Mouse (Mus musculus) megakaryocyte, embryonic 14.5 days (primary cell): ENCODE measurements at regions not wholly inside any gene's neighbourhood (a gene's known extent, or its start where the extent isn't known, plus 50 kb on each side); places are given as distances from the start of the nearest gene placed in this dataset.

Experiments
- H3K27me3 ChIP-seq: replicated peaks from 2 replicates; pipeline ENCODE3; 2012; ENCODE audit warnings: inconsistent platforms
- H3K36me3 ChIP-seq: replicated peaks from 2 replicates; pipeline ENCODE3; 2012; ENCODE audit warnings: low read length, inconsistent platforms, mixed read lengths
- H3K4me1 ChIP-seq: 2 replicates; pipeline ENCODE4 v1.6.1; 2012; ENCODE audit warnings: inconsistent platforms
- H3K4me3 ChIP-seq: replicated peaks from 2 replicates; pipeline ENCODE3; 2012; ENCODE audit warnings: moderate library complexity, mild to moderate bottlenecking, inconsistent platforms
- H3K9me3 ChIP-seq: 2 replicates; pipeline ENCODE4 v1.6.1; 2012; ENCODE audit warnings: inconsistent platforms
- FLI1 ChIP-seq: IDR thresholded peaks from 2 replicates; pipeline ENCODE4 v1.6.1; 2012; ENCODE audit warnings: low read length, inconsistent platforms, mixed read lengths
- GATA1 ChIP-seq: IDR thresholded peaks from 3 replicates; pipeline ENCODE4 v1.6.1; 2012; ENCODE audit warnings: mixed read lengths, low read length, inconsistent platforms, borderline replicate concordance

- Histone ChIP-seq H3K27me3 (peaks cover 64% of the 10 kb centered on the region), H3K36me3 (no peaks in the 10 kb centered on the region), H3K9me3 (0 out of 2 replicates have a peak, but pooled peaks cover under 1% of the 10 kb centered on the region), H3K4me3 (peak overlapping the region; percentile 62), H3K4me1 (peaks cover 50% of the 10 kb centered on the region)
- TF ChIP-seq GATA1 (no peak), FLI1 (no peak)
Observed at GRCm38 (mm10) chr11:52537819-52538435, 141.7 kb downstream of the 9530068E07Rik start.

- Histone ChIP-seq H3K4me1 (peaks cover 39% of the 10 kb centered on the region), H3K4me3 (no peak overlapping the region), H3K9me3 (peaks cover 20% of the 10 kb centered on the region), H3K27me3 (peaks cover 53% of the 10 kb centered on the region), H3K36me3 (no peaks in the 10 kb centered on the region)
- TF ChIP-seq FLI1 = no peak
Observed at GRCm38 (mm10) chr11:52541210-52541609, 145.0 kb downstream of the 9530068E07Rik start.

GRCm38 (mm10) chr11:52551451-52551850 is 155.2 kb downstream of the 9530068E07Rik start:
- H3K36me3 ChIP-seq = no peaks in the 10 kb centered on the region
- peaks cover 32% of the 10 kb centered on the region for H3K4me1 ChIP-seq
- no peak overlapping the region for H3K4me3 ChIP-seq
- H3K27me3 ChIP-seq = peaks cover 41% of the 10 kb centered on the region
- H3K9me3 ChIP-seq = no peaks in the 10 kb centered on the region
- no peak for TF ChIP-seq GATA1
- TF ChIP-seq FLI1 = no peak

- peaks cover 18% of the 10 kb centered on the region for H3K4me1 ChIP-seq
- H3K4me3 ChIP-seq = no peak overlapping the region
- H3K27me3 ChIP-seq = peaks cover 49% of the 10 kb centered on the region
- no peak for TF ChIP-seq FLI1
- no peak for TF ChIP-seq GATA1
- no peaks in the 10 kb centered on the region for H3K36me3 ChIP-seq
- no peaks in the 10 kb centered on the region for H3K9me3 ChIP-seq
Observed at GRCm38 (mm10) chr11:52552860-52553259, 156.6 kb downstream of the 9530068E07Rik start.

GRCm38 (mm10) chr11:52557836-52558235 is 161.6 kb downstream of the 9530068E07Rik start:
- Histone ChIP-seq H3K9me3 (no peaks in the 10 kb centered on the region), H3K36me3 (no peaks in the 10 kb centered on the region), H3K4me3 (no peak overlapping the region), H3K27me3 (peaks cover 47% of the 10 kb centered on the region), H3K4me1 (peaks cover 9% of the 10 kb centered on the region)
- TF ChIP-seq FLI1 = no peak
- TF ChIP-seq GATA1 = no peak

- Histone ChIP-seq H3K36me3 (no peaks in the 10 kb centered on the region), H3K27me3 (peaks cover 48% of the 10 kb centered on the region), H3K9me3 (no peaks in the 10 kb centered on the region), H3K4me3 (no peak overlapping the region), H3K4me1 (peaks cover 13% of the 10 kb centered on the region)
- TF ChIP-seq FLI1 (no peak), GATA1 (no peak)
Observed at GRCm38 (mm10) chr11:52558782-52559181, 162.6 kb downstream of the 9530068E07Rik start.

- H3K36me3 ChIP-seq = no peaks in the 10 kb centered on the region
- peaks cover 13% of the 10 kb centered on the region for H3K4me1 ChIP-seq
- TF ChIP-seq GATA1 (no peak), FLI1 (no peak)
- no peaks in the 10 kb centered on the region for H3K9me3 ChIP-seq
- peaks cover 52% of the 10 kb centered on the region for H3K27me3 ChIP-seq
- H3K4me3 ChIP-seq = no peak overlapping the region
Observed at GRCm38 (mm10) chr11:52561281-52561680, 165.1 kb downstream of the 9530068E07Rik start.

GRCm38 (mm10) chr11:52565457-52565856 is 169.2 kb downstream of the 9530068E07Rik start:
- no peak overlapping the region for H3K4me3 ChIP-seq
- peaks cover 37% of the 10 kb centered on the region for H3K4me1 ChIP-seq
- H3K27me3 ChIP-seq = peaks cover 28% of the 10 kb centered on the region
- no peaks in the 10 kb centered on the region for H3K36me3 ChIP-seq
- TF ChIP-seq FLI1 (no peak), GATA1 (no peak)
- H3K9me3 ChIP-seq = no peaks in the 10 kb centered on the region

- TF ChIP-seq GATA1 = no peak
- no peak for TF ChIP-seq FLI1
- Histone ChIP-seq H3K4me1 (peaks cover 39% of the 10 kb centered on the region), H3K36me3 (no peaks in the 10 kb centered on the region), H3K9me3 (no peaks in the 10 kb centered on the region), H3K4me3 (no peak overlapping the region), H3K27me3 (peaks cover 25% of the 10 kb centered on the region)
Observed at GRCm38 (mm10) chr11:52566026-52566425, 169.8 kb downstream of the 9530068E07Rik start.

GRCm38 (mm10) chr11:52567945-52568687 is 171.9 kb downstream of the 9530068E07Rik start:
- peaks cover 28% of the 10 kb centered on the region for H3K4me1 ChIP-seq
- H3K9me3 ChIP-seq = no peaks in the 10 kb centered on the region
- H3K36me3 ChIP-seq = no peaks in the 10 kb centered on the region
- H3K27me3 ChIP-seq = peaks cover 24% of the 10 kb centered on the region
- no peak overlapping the region for H3K4me3 ChIP-seq
- TF ChIP-seq FLI1 (no peak), GATA1 (no peak)
